Mouse (Mus musculus): Measurements from ENCODE around the gene Srp68.

The Srp68 gene

GRCm38 (mm10) chr11:116245616-116246015 lies 28.4 kb downstream of the Srp68 start:
- DNase-seq (ENCODE audit: low spot score), result no peak

- no peak for DNase-seq (ENCODE audit: low spot score)
Measured at GRCm38 (mm10) chr11:116244580-116244979, 29.4 kb downstream of the Srp68 start.

- no peak for DNase-seq (ENCODE audit: low spot score)
Measured at GRCm38 (mm10) chr11:116241744-116242235, 32.2 kb downstream of the Srp68 start.

GRCm38 (mm10) chr11:116239797-116240196 lies 34.2 kb downstream of the Srp68 start:
- DNase-seq (ENCODE audit: low spot score), result no peak

- DNase-seq (ENCODE audit: low spot score), result no peak
Measured at GRCm38 (mm10) chr11:116237742-116238395, 36.1 kb downstream of the Srp68 start, which contains the start of gene Evpl. Gene Evpl, minus strand, starts transcription at chr11:116238077.

- no peak for DNase-seq (ENCODE audit: low spot score)
Measured at GRCm38 (mm10) chr11:116234901-116235300, 39.1 kb downstream of the Srp68 start.

GRCm38 (mm10) chr11:116232427-116232826 lies 41.6 kb downstream of the Srp68 start:
- DNase-seq (ENCODE audit: low spot score), result no peak

- DNase-seq (ENCODE audit: low spot score), result no peak
Measured at GRCm38 (mm10) chr11:116228699-116229098, 45.3 kb downstream of the Srp68 start.

- DNase-seq (ENCODE audit: low spot score), result peak; percentile 77
Measured at GRCm38 (mm10) chr11:116226414-116226813, 47.6 kb downstream of the Srp68 start.

- DNase-seq (ENCODE audit: low spot score), result no peak
Measured at GRCm38 (mm10) chr11:116222740-116223059, 51.3 kb downstream of the Srp68 start.

GRCm38 (mm10) chr11:116221931-116222739 lies 51.9 kb downstream of the Srp68 start:
- no peak for DNase-seq (ENCODE audit: low spot score)

GRCm38 (mm10) chr11:116219885-116220284 lies 54.1 kb downstream of the Srp68 start:
- peak; percentile 59 for DNase-seq (ENCODE audit: low spot score)

GRCm38 (mm10) chr11:116218737-116219400 lies 55.1 kb downstream of the Srp68 start:
- peak; percentile 88 for DNase-seq (ENCODE audit: low spot score)

- DNase-seq (ENCODE audit: low spot score), result no peak
Measured at GRCm38 (mm10) chr11:116218263-116218662, 55.8 kb downstream of the Srp68 start.

- DNase-seq (ENCODE audit: low spot score), result no peak
Measured at GRCm38 (mm10) chr11:116216549-116216948, 57.5 kb downstream of the Srp68 start.

GRCm38 (mm10) chr11:116215991-116216390 lies 58.0 kb downstream of the Srp68 start:
- DNase-seq (ENCODE audit: low spot score), result no peak

- DNase-seq (ENCODE audit: low spot score), result no peak
Measured at GRCm38 (mm10) chr11:116215181-116215580, 58.8 kb downstream of the Srp68 start.

GRCm38 (mm10) chr11:116213877-116214510 lies 60.0 kb downstream of the Srp68 start:
- no peak for DNase-seq (ENCODE audit: low spot score)

- no peak for DNase-seq (ENCODE audit: low spot score)
Measured at GRCm38 (mm10) chr11:116212847-116213246, 61.2 kb downstream of the Srp68 start.

- no peak for DNase-seq (ENCODE audit: low spot score)
Measured at GRCm38 (mm10) chr11:116210696-116211095, 63.3 kb downstream of the Srp68 start.

GRCm38 (mm10) chr11:116209257-116209656 lies 64.8 kb downstream of the Srp68 start:
- DNase-seq (ENCODE audit: low spot score), result no peak

GRCm38 (mm10) chr11:116208660-116209059 lies 65.4 kb downstream of the Srp68 start:
- no peak for DNase-seq (ENCODE audit: low spot score)
